Comparison of ENCODE assay signal across 27 mouse cellular contexts in genomic region chr14:11701516-11702249, GRCm38 (mm10).
DNase-seq lines count a peak whose midpoint lies in the region; ATAC-seq and TF ChIP-seq lines count a peak whose summit lies in the region.
"Had no signal": no experiment of that assay in that cellular context is flagged by ENCODE, and none has a peak within 500 bp of the region (broad histone marks: within the 10 kb centered on the region; RNA-seq: fewer than 3 reads in every experiment).

No protein-coding gene starts in this region.

- no peak overlapping the region for H3K4me2 ChIP-seq in lung, postnatal 0 days (replicated peaks; ENCODE audit: low read depth, low read length)
- H3K4me2 ChIP-seq: embryonic facial prominence, embryonic 12.5 days; embryonic facial prominence, embryonic 15.5 days; forebrain, embryonic 12.5 days; heart, embryonic 15.5 days; hindbrain, embryonic 12.5 days; hindbrain, embryonic 15.5 days had no signal

- intact Hi-C loops in heart, postnatal 10 days (cut with DNase I) = no loop called here

- no peak overlapping the region for H3K4me3 ChIP-seq in liver, adult 2 months (ENCODE audit: insufficient read depth, low read depth, low read length)
- no peak overlapping the region for H3K4me3 ChIP-seq in lung, postnatal 0 days (ENCODE audit: low read depth, low read length)
- H3K4me3 ChIP-seq in limb, embryonic 10.5 days = no peak overlapping the region
- H3K4me3 ChIP-seq: embryonic facial prominence, embryonic 12.5 days; embryonic facial prominence, embryonic 15.5 days; forebrain, embryonic 12.5 days; heart, embryonic 12.5 days; heart, embryonic 15.5 days; hindbrain, embryonic 12.5 days; hindbrain, embryonic 15.5 days had no signal

- H3K36me3 ChIP-seq in liver, adult 2 months (ENCODE audit: control insufficient read depth, insufficient read depth, low read length) = no peaks in the 10 kb centered on the region
- no peaks in the 10 kb centered on the region for H3K36me3 ChIP-seq in lung, postnatal 0 days (ENCODE audit: insufficient read depth, low read length)
- H3K36me3 ChIP-seq in limb, embryonic 10.5 days = no peaks in the 10 kb centered on the region
- H3K36me3 ChIP-seq: embryonic facial prominence, embryonic 12.5 days; embryonic facial prominence, embryonic 15.5 days; forebrain, embryonic 12.5 days; G1E; heart, embryonic 12.5 days; heart, embryonic 15.5 days; hindbrain, embryonic 12.5 days; hindbrain, embryonic 15.5 days had no signal

- H3K9ac ChIP-seq in liver, adult 2 months (ENCODE audit: low read depth, low read length) = no peak overlapping the region
- H3K9ac ChIP-seq in lung, postnatal 0 days (replicated peaks; ENCODE audit: low read depth) = no peak overlapping the region
- H3K9ac ChIP-seq: embryonic facial prominence, embryonic 12.5 days; embryonic facial prominence, embryonic 15.5 days; forebrain, embryonic 12.5 days; heart, embryonic 12.5 days; heart, embryonic 15.5 days; hindbrain, embryonic 12.5 days; hindbrain, embryonic 15.5 days had no signal

- H3K4me1 ChIP-seq in liver, adult 2 months (ENCODE audit: control insufficient read depth, insufficient read depth, low read length) = peaks cover 15% of the 10 kb centered on the region
- peaks cover 13% of the 10 kb centered on the region; the same call in 1 of the 2 replicates for H3K4me1 ChIP-seq in lung, postnatal 0 days (ENCODE audit: insufficient read depth, low read depth, low read length)
- peaks cover 65% of the 10 kb centered on the region for H3K4me1 ChIP-seq in limb, embryonic 10.5 days

- ATAC-seq in lung, postnatal 0 days = peak; percentile 41
- ATAC-seq: forebrain, embryonic 16.5 days; Patski had no signal

- no peak for TF ChIP-seq CTCF in liver, adult 2 months (IDR thresholded peaks at IDR 0.05; ENCODE audit: low read depth, low read length)
- no peak for TF ChIP-seq CTCF in lung, postnatal 0 days (IDR thresholded peaks at IDR 0.05)

- no peak for TF ChIP-seq EP300 in lung, postnatal 0 days (IDR thresholded peaks at IDR 0.05)

- H3K9me3 ChIP-seq in lung, postnatal 0 days (ENCODE audit: low read length) = no peaks in the 10 kb centered on the region
- H3K9me3 ChIP-seq in limb, embryonic 10.5 days (replicated peaks) = no peaks in the 10 kb centered on the region
- H3K9me3 ChIP-seq: embryonic facial prominence, embryonic 12.5 days; embryonic facial prominence, embryonic 15.5 days; forebrain, embryonic 12.5 days; heart, embryonic 12.5 days; heart, embryonic 15.5 days; hindbrain, embryonic 12.5 days; hindbrain, embryonic 15.5 days had no signal

- peaks cover 18% of the 10 kb centered on the region; the same call in 1 of the 2 replicates for H3K79me2 ChIP-seq in liver, adult 2 months (ENCODE audit: control insufficient read depth, insufficient read depth, low read length)

- H3K27me3 ChIP-seq in liver, adult 2 months (ENCODE audit: control insufficient read depth, insufficient read depth, low read length) = no peaks in the 10 kb centered on the region
- no peaks in the 10 kb centered on the region for H3K27me3 ChIP-seq in lung, postnatal 0 days (replicated peaks; ENCODE audit: insufficient read depth, low read length)
- H3K27me3 ChIP-seq in limb, embryonic 10.5 days (ENCODE audit: low read depth, poor library complexity, severe bottlenecking) = no peaks in the 10 kb centered on the region
- H3K27me3 ChIP-seq: CH12.LX; embryonic facial prominence, embryonic 12.5 days; embryonic facial prominence, embryonic 15.5 days; forebrain, embryonic 12.5 days; heart, embryonic 12.5 days; heart, embryonic 15.5 days; hindbrain, embryonic 12.5 days; hindbrain, embryonic 15.5 days; Patski had no signal

- no peak overlapping the region for H3K27ac ChIP-seq in liver, adult 2 months (replicated peaks; ENCODE audit: insufficient read depth, low read depth, low read length)
- H3K27ac ChIP-seq in lung, postnatal 0 days (ENCODE audit: low read length) = no peak overlapping the region
- H3K27ac ChIP-seq in limb, embryonic 10.5 days = peak overlapping the region; percentile 82; the same call in 1 of the 2 replicates
- H3K27ac ChIP-seq: embryonic facial prominence, embryonic 15.5 days; forebrain, embryonic 12.5 days; heart, embryonic 15.5 days; hindbrain, embryonic 12.5 days; hindbrain, embryonic 15.5 days had no signal

- DNase-seq in heart, adult 11 months = peak; percentile 80
- no peak for DNase-seq in heart, postnatal 10 days
- peak; percentile 67 for DNase-seq in liver, adult 2 months (ENCODE audit: extremely low read depth, low read depth, low spot score)
- DNase-seq in liver = no peak
- DNase-seq in lung, postnatal 0 days (ENCODE audit: low spot score) = no peak
- DNase-seq in lung, postnatal 10 days = no peak
- DNase-seq in limb, embryonic 10.5 days (ENCODE audit: low spot score) = no peak
- DNase-seq: adrenal gland, postnatal 10 days; adrenal gland, postnatal 36 days; B cell, adult 2 months; cerebellum, adult 18-20 months; cerebellum, adult 9-10 months; cerebellum, postnatal 14 days; gastrocnemius, postnatal 10 days; gastrocnemius, postnatal 36 days; heart, postnatal 14 days had no signal

- no peak for TF ChIP-seq POLR2A in liver, adult 2 months (IDR thresholded peaks at IDR 0.05; ENCODE audit: extremely low read depth, insufficient read depth, low read length)

- WGBS in liver, adult 2 months = 39% methylated on average over 9 of the region's 9 CpGs
- 55% methylated on average over 9 of the region's 9 CpGs for WGBS in lung, postnatal 0 days
- WGBS in limb, embryonic 10.5 days = 85% methylated on average over 9 of the region's 9 CpGs

Comparison
In these comparisons a context has a peak if more than half of its experiments do, and no peak if none do; other contexts are left out.
1. DNase-seq: peak in heart, adult 11 months (single experiment) and liver, adult 2 months (single experiment); none in heart, postnatal 10 days (0 of 2), liver (single experiment), lung, postnatal 0 days (single experiment), lung, postnatal 10 days (single experiment) and limb, embryonic 10.5 days (single experiment).